Mouse (Mus musculus): ENCODE measurements around the gene C5ar1.
"Not testable (repeated sequence)": the region's sequence is repeated elsewhere in the genome, so short reads cannot be mapped to it uniquely, and the experiment has no call there.

Gene C5ar1

DNA sequence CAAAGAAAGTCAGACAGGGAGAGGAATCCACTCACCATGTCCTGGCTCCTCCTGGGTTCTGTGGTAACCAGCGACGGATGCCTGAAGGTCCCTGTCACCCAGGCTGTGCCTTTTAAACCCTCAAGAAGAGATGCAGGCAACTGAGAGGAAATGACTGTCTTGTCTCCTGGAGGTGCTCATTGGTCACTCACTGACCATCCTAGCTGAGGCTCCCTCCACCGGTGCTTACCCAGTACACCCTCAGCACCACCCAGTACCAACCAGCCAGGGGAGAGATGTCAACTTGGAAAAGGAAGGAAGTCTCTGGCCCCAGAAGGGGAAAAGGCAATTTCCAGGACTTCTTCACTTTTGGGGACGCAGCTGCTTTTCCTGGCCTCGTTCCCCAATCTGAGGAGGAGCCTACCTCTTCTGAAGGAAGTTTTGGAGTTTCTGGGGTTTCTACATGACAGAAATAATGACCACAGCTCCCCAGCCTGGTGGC is at the start of gene C5ar1:
TSS of gene C5ar1 (minus strand) at position 431 of the 481 bp plus-strand sequence.
- no peak for DNase-seq (ENCODE audit: low spot score in 2 of 2)

DNA sequence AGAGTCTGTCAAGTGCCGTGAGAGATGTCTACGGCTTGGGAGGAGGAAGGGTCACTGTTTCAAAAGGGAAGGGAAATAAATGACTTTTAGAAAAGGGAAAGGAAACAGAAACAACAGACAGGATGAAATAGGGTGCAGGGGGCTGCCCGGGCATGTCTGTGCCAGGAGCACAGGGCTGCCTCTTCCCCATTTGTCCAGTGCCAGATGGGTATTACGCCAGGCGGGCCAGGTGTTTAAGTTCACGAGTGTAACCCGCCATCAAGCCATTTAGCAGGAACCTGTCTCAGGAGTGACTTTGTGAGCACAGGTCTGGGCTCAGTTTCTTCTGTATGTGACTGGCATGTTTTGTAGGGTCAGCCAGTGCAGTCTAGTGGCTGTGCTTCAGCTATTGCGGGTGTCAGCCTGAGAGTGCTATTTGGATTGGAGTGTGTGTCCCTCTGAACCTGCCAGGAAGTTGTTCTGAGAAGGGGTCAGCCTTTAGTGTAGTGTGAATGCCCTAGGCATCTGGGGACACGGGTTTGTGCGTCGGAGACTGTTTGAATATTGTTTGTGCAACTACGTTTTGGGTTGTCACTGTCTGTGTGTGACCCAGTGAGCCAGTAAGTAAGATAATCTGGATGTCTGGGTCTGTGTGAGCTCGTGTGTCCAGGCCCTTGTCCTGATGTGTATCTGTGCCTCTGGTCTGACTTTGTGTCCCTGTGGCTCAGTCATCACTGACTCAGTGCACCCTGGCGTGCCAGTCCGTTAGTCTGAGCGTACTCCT is 49.4 kb upstream of the C5ar1 start:
- DNase-seq (ENCODE audit: low spot score in 2 of 2) = peak in 1 of 2 experiments; percentile 45

DNA sequence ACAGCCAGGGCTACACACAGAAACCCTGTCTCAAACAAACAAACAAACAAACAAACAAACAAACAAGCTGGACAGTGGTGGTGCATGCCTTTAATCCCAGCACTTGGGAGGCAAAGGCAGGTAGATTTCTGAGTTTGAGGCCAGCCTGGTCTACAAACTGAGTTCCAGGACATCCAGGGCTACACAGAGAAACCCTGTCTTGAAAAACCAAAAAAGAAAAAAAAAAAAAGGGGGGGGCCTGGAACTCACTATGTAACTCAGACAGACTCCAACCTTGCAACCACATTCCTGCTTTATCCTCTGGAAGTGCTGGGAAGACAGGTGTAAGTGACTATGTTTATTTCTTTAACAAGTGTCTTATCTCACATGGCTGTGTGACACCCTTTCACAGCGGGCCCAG is 48.8 kb upstream of the C5ar1 start, which contains the start of gene Bbc3:
TSS of gene Bbc3 (plus strand) at position 301 of the 400 bp plus-strand sequence.
- DNase-seq (ENCODE audit: low spot score in 2 of 2) = not testable (repeated sequence)

DNA sequence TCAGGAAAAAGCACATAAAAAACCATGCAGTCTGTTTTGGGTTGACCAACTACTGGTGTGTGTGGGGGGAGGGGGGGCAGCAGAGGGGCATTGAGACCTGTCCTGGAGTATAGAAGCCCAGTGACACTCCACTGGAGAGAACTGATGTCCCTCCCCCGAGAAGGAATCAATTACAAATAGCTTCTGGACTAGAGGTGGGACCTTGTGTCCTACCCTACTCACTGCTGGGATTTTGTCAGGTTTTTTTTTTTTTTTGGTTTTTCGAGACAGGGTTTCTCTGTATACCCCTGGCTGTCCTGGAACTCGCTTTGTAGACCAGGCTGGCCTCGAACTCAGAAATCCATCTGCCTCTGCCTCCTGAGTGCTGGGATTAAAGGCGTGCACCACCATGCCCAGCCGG is 47.8 kb upstream of the C5ar1 start:
- not testable (repeated sequence) for DNase-seq (ENCODE audit: low spot score in 2 of 2)

DNA sequence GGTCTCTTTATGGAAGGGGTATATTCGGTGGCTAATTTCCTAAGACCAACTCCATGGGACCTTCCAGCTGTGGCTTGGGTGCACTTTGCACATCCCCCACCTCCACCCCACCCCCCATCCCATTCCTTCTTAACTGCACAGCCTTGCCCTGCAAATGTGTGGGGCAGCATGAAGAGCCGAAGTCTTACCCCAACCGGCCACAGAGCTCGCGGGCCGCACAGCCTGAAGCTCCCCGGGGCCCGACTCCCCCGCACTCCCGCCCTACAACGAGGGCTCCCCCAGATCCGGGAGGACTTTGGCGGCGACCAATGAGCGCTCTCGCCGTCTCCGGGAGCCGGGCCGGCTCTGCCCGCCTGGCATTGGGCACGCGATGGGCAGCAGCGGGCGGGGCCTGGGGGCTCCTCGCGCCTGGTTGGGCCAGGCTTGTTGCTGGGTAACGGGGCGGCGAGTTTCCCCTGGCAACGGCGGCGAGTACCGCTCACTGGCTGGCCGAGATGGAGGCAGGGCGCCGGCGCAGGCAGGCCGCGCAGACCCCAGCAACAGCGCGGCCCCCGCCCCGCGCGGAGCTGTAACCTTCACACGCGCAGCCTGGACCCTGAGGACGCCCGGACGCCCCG is 40.2 kb upstream of the C5ar1 start:
- DNase-seq (ENCODE audit: low spot score in 2 of 2) = peak; percentile 81 to 84

DNA sequence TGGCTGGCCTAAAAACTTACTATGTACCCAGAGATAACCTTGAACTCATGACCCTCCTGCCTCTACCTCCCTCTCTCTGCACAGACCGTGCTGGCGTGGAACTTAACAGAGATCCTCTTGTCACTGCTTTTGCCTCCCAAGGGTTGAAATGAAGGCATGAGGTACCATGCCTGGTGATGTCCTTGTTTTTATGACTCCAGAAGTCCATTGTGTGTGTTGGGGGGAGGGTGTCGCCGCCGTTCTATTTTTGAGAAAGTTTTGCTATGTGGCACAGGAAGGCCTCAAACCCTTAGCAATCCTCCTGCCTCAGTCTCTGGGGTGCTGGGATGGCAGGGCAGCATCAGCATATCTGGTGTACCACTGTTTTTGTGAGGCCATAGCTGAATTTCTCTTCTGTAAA is 39.6 kb upstream of the C5ar1 start:
- no peak for DNase-seq (ENCODE audit: low spot score in 2 of 2)

DNA sequence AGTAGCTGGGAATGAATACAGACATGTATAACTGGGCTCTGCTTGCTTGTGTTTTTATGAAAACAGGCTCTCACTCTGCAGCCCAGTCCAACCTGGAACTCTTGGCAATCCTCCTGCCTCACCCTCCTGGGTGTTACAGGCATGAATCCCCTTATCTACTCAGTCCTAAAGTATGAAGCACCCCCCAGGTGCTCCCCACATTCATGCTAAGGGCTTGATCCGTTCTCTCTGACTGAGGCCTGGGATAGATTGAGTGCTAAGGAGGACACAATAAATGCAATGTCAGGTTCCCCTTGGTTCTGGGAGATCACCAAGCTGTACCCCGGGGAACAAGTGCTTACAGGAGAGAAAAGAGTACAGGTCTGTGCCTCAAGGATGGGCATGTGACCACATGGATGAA is 38.3 kb upstream of the C5ar1 start:
- no peak for DNase-seq (ENCODE audit: low spot score in 2 of 2)

DNA sequence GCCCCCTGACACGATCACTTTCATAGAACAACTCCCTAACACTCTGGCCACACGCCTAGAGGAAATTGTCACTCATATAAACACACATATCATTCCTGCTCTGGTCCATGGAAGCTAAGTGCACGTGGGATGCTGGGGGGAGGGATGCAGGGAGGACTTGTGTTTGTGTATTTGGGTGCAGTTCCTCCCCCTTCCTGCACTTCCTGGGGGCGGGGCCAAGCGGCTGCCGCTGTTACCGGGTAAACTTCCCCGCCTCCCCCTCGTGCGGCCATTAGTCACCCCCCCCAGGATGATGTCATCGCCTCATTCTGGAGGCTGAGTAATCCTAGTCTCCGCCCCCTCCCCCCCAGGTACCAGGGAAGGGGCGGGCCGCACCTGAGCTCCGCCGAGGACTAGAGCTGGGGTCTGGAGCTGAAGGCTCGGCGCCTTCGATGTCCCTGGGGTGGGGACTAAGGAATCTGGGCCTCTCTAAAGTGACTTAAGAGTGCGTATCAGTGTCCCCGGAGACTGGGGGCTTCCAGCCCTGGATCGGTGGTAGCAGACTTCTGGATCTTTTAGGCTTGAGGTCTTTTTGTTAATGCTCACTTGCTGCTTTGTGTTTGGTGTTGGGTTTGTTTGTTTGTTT is 37.5 kb upstream of the C5ar1 start:
- peak; percentile 86 to 89 for DNase-seq (ENCODE audit: low spot score in 2 of 2)

DNA sequence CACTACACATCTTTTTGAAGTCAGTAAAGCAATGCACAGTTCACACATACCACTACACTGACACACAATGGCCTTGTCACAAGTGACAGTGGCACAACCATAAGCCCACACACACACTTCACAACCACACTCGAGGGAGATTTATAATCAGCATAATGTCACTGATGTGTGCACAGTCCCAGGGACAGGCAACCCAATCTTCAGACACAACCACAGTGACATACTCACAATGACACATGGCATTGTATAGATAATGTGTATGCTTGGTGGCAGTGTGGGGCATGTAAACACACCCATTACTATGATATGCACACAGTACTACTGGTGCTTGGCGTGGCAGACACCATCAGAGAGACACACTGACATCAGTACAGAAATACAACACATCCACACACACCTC is 36.8 kb upstream of the C5ar1 start:
- no peak for DNase-seq (ENCODE audit: low spot score in 2 of 2)

DNA sequence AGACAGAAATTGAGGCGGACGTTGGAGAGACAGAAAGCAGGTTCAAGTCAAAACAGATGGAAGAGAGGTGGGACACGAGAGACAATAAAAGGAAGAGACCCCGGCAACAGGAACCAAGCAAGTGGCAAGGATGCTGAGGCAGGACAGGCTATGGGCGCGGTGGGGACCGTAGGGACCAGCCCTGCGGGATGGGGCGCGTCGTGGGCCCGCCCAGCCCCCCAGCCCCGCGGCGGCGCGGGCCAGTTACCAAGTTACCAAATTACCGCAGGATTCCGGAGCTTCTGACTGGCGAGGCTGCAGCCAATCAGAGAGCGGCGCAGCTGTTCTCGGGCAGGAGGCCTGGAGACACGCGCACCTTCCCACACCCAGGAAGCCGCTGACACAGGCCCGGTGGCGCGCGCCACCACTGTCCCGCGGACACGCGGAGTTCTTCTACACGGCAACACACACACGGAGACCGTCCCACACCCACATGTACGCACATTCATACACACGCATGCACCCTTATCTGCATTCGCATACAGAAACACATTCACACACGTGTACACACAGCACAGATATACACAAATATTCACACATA is 36.1 kb upstream of the C5ar1 start:
- peak; percentile 83 to 84 for DNase-seq (ENCODE audit: low spot score in 2 of 2)

DNA sequence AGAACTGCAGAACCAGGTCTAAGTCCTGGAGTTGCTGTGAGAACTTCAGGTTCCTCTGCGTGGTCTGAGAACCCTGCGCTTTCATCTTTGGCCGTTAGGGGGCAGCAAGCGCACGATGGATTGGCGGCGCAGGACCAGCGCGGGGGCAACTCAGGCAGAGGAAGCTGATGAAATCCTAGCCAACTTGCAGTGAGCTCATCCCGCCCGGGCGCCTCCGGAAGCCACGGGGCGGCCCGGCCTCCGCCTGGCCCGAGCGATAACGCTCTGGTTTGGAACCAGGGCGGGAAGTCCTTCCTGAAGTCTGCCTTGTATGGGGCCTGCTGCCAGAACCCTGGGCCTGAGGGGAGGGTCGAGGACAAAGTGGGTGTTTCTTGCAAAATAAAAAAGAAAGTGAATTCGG is 35.5 kb upstream of the C5ar1 start:
- DNase-seq (ENCODE audit: low spot score in 2 of 2) = peak; percentile 91 to 93

DNA sequence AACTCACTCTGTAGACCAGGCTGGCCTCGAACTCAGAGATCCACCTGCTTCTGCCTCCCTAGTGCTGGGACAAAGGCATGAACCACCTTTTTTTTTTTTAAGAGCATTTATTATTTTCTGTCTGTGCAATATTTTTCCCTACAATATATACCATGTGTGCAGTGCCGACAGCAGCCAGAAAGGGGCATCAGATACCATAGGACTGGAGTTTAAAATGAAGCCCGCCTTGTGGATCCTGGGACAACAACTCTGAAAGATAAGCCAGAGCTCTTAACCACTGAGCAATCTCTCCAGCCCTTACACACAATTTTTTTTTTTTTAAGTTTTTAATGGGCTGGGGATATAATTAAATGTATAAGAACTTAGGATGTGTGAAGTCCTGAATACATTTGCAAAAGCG is 35.0 kb upstream of the C5ar1 start:
- peak in 1 of 2 experiments; percentile 60 for DNase-seq (ENCODE audit: low spot score in 2 of 2)

DNA sequence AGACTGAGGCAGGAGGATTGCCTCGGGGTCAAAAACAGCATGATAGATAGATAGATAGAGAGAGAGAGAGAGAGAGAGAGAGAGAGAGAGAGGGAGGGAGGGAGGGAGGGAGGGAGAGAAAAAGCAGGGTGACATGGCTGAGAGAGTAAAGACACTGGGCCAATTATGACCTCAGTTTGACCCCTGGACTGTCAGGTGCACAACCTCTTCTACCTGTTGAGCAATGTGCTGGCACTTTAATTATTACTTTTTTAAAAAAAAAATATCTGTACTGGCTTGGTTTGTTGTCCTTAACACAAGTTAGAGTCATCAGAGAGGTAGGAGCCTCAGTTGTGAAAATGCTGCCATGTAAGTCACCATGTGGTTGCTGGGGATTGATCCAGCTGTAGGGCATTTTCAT is 28.5 kb upstream of the C5ar1 start:
- no peak for DNase-seq (ENCODE audit: low spot score in 2 of 2)

DNA sequence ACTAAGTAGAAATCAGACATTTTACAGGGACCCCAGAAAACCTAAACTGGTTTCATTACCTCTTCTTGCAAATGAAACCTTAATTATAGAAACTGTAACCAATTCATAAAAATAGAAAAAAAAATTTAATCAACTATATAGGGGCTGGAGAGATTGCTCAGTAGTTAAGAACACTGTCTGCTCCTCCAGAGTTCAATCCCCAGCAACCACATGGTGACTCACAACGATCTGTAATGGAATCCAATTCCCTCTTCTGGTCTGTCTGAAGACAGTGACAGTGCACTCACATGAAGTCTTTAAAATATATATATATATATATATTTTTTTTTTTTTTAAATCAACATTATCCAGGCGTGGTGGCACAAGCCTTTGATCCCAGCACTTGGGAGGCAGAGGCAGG is 27.7 kb upstream of the C5ar1 start:
- DNase-seq (ENCODE audit: low spot score in 2 of 2) = no peak

DNA sequence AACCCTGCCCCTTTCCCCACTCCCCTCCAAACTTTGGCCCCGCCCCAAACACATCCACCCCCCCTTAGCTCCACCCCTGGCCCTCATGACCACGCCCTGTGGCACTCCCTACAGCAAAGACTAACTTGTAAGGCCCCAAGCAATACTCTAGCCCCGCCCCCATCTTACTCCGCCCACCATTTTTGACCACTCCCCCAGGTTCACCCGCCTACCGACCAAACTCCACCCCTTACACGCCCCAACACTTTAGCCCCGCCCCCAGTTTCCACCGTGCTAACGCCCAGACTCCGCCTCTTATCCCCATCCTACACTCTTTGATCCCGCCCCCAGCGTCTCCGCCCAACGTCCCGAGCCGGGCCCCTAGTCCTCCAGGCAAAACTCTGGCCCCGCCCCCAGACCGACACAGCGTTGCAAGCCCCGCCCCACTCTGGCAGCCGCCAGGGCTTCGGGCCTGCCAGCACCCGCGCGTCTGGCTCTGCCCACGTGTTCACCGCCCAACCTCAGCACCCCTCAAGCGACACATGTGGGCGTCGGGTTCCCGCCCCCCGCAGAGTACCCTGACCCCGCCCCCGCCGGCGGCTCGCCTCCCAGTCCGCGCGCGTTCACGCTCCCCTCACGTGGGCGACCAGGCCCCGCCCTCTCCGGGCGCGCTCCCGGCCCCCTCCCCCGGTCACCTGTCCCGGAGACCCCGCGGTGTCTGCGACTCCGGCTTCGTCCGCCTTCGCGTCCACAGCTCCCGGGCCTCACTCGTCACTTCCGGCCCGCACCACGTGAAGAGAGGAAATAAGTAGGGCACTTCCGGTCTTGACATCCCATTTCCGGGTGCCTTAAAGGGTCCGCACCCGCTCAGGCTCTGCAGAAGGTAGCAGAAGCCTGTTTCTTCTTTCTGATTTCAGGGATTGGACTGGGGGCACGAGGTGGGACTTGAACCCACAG is 27.0 kb upstream of the C5ar1 start, which contains the start of gene Ccdc9:
TSS of gene Ccdc9 (minus strand) at position 770 of the 936 bp plus-strand sequence.
- peak; percentile 99 for DNase-seq (ENCODE audit: low spot score in 2 of 2)

DNA sequence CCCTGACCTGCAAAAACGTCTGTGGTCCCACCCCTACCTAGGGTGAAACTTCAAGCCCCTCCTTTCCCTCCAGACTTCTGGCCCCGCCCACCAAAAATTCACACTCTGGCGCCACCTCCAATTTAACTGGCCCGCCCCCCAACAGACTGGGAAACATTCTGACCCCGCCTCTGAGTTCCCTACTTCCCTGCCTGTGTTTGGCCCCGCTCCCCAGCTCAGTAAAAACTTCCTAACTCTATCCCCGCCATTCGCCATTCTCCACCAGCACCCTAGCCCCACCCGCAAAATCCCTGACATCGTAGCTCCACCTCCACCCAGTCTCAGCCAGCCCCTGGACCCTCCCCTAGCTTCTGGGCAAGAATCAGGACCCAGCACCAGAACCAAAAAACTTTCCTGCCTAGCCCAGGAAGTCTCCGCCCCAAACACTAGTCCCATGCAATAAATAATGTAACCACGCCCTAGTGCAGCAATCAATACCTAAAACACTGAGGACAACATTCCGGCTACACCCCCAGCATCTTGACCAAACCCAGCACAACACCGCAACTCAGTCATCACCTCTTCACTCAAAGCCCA is 26.2 kb upstream of the C5ar1 start:
- peak; percentile 49 to 73 for DNase-seq (ENCODE audit: low spot score in 2 of 2)

DNA sequence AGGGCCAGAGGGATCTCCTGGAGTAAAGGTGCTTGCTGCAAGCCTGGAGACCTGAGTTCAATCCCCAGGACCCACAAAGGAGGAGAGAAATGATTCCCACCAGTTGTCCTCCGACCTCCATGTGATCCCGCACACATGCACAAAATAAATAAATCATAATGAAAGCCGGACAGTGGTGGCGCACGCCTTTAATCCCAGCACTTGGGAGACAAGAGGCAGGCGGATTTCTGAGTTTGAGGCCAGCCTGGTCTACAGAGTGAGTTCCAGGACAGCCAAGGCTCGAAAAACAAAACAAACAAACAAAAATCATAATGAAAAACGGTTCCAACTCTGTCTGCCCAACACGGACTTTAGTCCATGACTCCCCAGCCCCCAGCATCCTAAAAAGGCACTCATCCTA is 25.6 kb upstream of the C5ar1 start:
- DNase-seq (ENCODE audit: low spot score in 2 of 2) = no peak

DNA sequence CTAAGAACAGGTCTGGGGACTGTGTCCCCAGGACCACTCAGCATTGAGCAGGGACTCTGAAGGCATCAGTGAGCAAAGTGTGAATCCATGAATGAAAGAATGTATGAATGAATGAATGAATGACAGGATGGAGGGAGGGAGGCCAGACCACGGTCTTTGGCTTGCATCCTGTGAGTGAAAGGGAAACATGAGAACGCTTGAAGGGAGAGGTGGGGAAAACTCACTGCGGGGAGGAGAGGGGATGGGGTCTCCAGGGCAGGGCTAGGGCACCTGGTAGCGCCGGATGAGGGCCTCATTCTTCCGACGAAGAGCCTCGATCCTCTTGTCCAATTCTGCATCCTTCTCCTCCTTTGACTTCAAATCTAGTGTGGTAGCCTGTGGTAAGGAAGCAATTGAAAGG is 24.7 kb upstream of the C5ar1 start:
- no peak for DNase-seq (ENCODE audit: low spot score in 2 of 2)

DNA sequence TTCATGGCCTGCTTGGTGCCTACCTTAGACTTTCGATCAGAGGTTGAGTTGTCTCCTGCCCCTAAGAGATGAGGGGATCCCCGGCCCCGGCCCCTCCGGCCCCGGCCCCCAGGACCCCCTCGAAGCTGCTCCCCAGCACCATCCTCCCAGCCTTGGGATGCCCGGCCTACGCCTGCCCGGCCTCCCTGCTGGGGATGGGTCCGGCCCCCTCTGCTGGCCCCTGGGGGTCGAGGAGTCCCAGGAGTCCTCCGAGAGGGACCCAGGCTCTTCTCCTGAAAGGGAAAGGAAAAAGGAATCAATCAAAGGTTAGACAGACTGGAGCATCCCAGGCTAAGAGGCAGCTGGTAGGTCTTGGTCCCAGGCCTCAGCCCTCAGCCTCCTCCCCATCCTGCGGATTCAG is 23.0 kb upstream of the C5ar1 start:
- no peak for DNase-seq (ENCODE audit: low spot score in 2 of 2)

DNA sequence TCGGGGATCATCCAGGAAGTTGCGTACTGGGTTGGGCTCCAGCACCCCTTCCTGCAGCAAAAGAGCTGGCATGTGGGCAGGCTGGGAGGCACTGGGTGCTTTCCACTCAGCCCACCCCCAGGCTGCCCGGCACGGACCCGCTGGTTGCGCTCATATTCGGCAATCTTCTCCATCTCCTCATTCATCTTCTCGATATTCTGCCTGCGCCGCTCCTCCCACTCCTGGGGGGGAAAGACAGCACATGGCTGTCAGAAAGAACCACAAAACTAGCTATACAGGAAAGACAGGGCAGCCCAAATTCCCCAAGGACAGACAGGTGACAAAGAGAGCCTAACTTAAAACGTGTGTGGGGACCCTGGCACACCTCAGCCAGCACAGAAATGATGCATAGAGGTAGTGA is 21.4 kb upstream of the C5ar1 start:
- no peak for DNase-seq (ENCODE audit: low spot score in 2 of 2)

Data from spleen, postnatal 36 days (tissue).